Mouse (Mus musculus): ENCODE data around the gene Rnf6. TPM values are rescaled to one million over a fixed set of nuclear protein-coding genes. Genes with fewer than 3 reads are reported as not detected.

Rnf6 gene
- 22.7 TPM in 2 replicates for polyA plus RNA-seq (2014; fragmentation: Nextera tagmentation; extraction: Ambion mirVana)

DNA sequence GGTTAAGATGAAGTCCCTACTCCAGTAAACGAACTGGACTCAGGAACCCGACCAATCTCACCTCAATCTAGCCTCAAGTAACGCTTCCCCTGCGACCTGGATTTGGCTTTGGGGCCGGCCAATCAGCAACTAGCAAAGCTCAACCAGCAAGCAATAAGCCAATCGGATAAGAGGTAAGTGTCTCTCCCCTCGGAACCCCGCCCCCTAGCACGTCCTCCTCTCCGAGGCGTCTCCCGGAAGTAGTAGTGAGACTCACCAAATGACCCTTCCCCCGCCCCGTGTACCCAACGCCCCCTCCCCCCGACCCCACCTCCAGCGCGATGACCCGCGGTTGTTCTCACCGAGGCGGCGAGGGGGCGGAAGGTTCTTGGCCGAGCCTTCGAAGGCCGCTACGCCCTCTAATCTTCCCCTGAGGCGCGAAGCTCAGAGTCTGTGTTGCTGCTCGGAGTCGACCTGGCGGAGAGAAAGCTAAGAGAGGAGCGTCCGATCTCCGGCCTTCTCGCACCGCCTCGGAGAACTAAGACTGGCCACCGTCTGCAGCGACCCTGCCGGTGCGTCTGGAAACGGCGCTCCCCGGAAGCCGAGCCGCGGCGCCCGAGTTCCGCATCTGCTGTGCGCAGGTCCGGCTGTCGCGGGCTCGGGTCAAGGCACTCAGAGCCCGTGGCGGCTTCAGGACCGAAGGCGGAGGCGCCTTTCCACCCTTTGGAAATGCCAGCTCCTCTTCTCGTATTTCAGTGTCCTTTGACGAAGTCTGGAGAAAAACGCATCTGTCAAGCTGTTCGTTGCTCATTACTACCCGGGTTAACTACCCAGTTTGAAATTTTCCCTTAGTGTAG, at the start of gene Rnf6:
Gene Rnf6 (minus strand): TSS at position 677 of the 836 bp plus-strand sequence.
- DNase-seq (ENCODE audit: low spot score) (peak; percentile 93), ATAC-seq (ENCODE audit: insufficient read depth, low FRiP score, low TSS enrichment) (peak; percentile 100)
- Histone ChIP-seq H3K4me1 (ENCODE audit: control insufficient read depth, insufficient read depth, low read length) (no peaks in the 10 kb centered on the region; the same call in 1 of the 2 replicates), H3K9me3 (ENCODE audit: control insufficient read depth, low read length) (no peaks in the 10 kb centered on the region), H3K4me2 (ENCODE audit: low read depth) (peak within 1 kb of the TSS; percentile 67), H3K27me3 (ENCODE audit: control insufficient read depth, insufficient read depth, low read length) (no peaks in the 10 kb centered on the region), H3K36me3 (ENCODE audit: control insufficient read depth, insufficient read depth, low read length) (no peaks in the 10 kb centered on the region), H3K4me3 (ENCODE audit: low read depth, low read length) (peak within 1 kb of the TSS; percentile 53), H3K27ac (ENCODE audit: low read depth, low read length) (peak within 1 kb of the TSS; percentile 89), H3K9ac (ENCODE audit: low read length) (peak within 1 kb of the TSS; percentile 78)
- under 1% methylated on average over 66 of the region's 67 CpGs for WGBS

DNA sequence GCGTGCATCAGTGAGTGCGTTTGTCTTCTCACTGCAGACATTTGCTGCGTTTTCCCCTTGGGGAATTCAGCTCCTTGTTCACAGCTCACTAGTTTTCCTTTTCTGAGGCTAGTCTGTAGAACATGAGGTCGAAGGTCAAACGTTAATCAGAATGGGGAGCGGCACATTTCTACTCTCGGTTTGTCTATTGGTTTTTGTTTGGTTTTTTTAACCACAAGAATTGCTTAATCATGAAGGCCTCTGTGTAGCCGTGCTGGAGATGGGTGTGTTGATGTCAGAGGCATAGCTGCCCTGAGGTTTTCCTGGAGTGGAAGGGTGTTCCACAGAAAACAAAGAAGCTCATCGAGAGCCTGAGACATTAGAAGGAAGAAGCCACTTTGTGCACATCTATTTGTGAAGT, 49.2 kb upstream of the Rnf6 start:
- ATAC-seq (ENCODE audit: insufficient read depth, low FRiP score, low TSS enrichment): no peak
- no peak overlapping the region for H3K4me3 ChIP-seq (ENCODE audit: low read depth, low read length)
- H3K9ac ChIP-seq (ENCODE audit: low read length): no peak overlapping the region
- no peak overlapping the region for H3K4me2 ChIP-seq (ENCODE audit: low read depth)
- no peaks in the 10 kb centered on the region for H3K27me3 ChIP-seq (ENCODE audit: control insufficient read depth, insufficient read depth, low read length)
- H3K36me3 ChIP-seq (ENCODE audit: control insufficient read depth, insufficient read depth, low read length): no peaks in the 10 kb centered on the region
- H3K27ac ChIP-seq (ENCODE audit: low read depth, low read length): no peak overlapping the region
- WGBS: 85% methylated on average over 9 of the region's 9 CpGs
- H3K9me3 ChIP-seq (ENCODE audit: control insufficient read depth, low read length): no peaks in the 10 kb centered on the region
- H3K4me1 ChIP-seq (ENCODE audit: control insufficient read depth, insufficient read depth, low read length): no peaks in the 10 kb centered on the region
- DNase-seq (ENCODE audit: low spot score): no peak

DNA sequence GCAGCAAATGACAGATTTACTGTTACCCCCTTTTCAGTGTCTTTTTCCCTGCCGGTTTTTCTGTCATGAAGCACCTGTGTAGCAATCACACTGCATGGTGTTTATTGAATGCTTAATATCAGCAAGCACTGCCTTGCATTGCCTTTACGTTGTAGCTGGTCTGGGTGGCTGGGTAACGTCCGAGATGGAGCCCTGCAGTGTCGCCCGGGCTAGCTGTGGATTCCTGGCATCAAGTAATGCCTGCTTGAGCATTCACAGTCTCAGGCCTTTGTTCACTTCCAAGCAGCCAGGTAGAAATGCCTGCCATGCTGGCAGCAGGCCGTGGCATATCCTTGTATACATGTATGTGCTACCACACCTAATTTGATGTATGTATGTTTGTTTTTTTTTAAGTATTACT, 46.4 kb upstream of the Rnf6 start:
- H3K4me2 ChIP-seq (ENCODE audit: low read depth): no peak overlapping the region
- H3K27ac ChIP-seq (ENCODE audit: low read depth, low read length): no peak overlapping the region
- H3K4me1 ChIP-seq (ENCODE audit: control insufficient read depth, insufficient read depth, low read length): no peaks in the 10 kb centered on the region
- WGBS: 93% methylated on average over 7 of the region's 7 CpGs
- no peak overlapping the region for H3K4me3 ChIP-seq (ENCODE audit: low read depth, low read length)
- H3K27me3 ChIP-seq (ENCODE audit: control insufficient read depth, insufficient read depth, low read length): no peaks in the 10 kb centered on the region
- H3K9me3 ChIP-seq (ENCODE audit: control insufficient read depth, low read length): no peaks in the 10 kb centered on the region
- H3K36me3 ChIP-seq (ENCODE audit: control insufficient read depth, insufficient read depth, low read length): no peaks in the 10 kb centered on the region
- DNase-seq (ENCODE audit: low spot score) (no peak), ATAC-seq (ENCODE audit: insufficient read depth, low FRiP score, low TSS enrichment) (no peak)
- H3K9ac ChIP-seq (ENCODE audit: low read length): no peak overlapping the region

DNA sequence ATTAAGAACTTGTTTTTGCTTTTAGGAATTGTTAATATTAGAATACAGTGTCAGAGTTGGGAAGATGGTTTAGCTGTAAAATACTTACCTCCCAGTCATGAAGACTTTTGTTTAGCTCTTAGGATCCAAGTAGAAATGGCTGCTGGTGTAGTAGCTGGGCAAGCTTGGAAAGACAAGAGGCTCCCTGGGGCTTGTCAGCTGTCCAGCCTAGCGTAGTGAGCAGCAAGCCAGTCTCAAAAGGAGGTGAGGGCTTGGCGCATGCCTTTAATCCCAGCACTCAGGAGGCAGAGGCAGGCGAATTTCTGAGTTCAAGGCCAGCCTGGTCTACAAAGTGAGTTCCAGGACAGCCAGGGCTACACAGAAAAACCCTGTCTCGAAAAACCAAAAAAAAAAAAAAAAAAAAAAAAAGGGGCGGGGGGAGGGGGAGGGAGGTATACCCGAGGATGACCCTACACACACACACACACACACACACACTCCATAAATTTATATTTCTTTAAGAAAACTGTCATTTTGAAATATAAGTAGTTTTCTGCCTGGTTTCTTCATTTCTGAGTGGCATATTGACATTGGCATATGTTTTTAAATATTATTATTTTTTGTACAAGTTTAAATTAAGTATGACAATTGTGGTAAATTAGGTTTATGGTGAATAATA, 44.7 kb upstream of the Rnf6 start:
- ATAC-seq (ENCODE audit: insufficient read depth, low FRiP score, low TSS enrichment) (no peak), DNase-seq (ENCODE audit: low spot score) (no peak)
- Histone ChIP-seq H3K27me3 (ENCODE audit: control insufficient read depth, insufficient read depth, low read length) (no peaks in the 10 kb centered on the region), H3K4me3 (ENCODE audit: low read depth, low read length) (no peak overlapping the region), H3K27ac (ENCODE audit: low read depth, low read length) (no peak overlapping the region), H3K4me1 (ENCODE audit: control insufficient read depth, insufficient read depth, low read length) (no peaks in the 10 kb centered on the region), H3K9ac (ENCODE audit: low read length) (no peak overlapping the region), H3K9me3 (ENCODE audit: control insufficient read depth, low read length) (no peaks in the 10 kb centered on the region), H3K36me3 (ENCODE audit: control insufficient read depth, insufficient read depth, low read length) (no peaks in the 10 kb centered on the region), H3K4me2 (ENCODE audit: low read depth) (no peak overlapping the region)
- WGBS: 73% methylated on average over 6 of the region's 6 CpGs

DNA sequence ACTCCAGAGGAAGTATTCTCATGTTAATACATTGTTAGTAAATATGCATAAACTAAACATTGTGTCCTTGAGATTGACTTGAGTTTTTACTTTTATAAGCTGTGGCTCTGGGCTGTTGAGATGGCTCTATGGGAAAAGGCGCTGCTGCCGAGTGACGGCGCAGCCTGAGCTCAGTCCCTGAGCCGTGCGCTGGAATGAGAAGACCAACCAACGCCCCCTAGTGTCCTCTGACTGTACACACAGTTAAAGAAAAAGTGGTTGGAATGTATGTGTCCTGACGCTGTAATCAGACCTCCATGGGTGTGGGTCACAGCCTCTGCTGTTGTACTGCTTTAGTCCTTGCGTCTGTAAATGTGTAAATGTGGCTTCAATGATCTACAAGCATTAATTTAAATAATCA, 38.6 kb upstream of the Rnf6 start:
- Histone ChIP-seq H3K36me3 (ENCODE audit: control insufficient read depth, insufficient read depth, low read length) (0 out of 2 replicates have a peak, but pooled peaks cover 2% of the 10 kb centered on the region), H3K27ac (ENCODE audit: low read depth, low read length) (no peak overlapping the region), H3K4me1 (ENCODE audit: control insufficient read depth, insufficient read depth, low read length) (no peaks in the 10 kb centered on the region), H3K27me3 (ENCODE audit: control insufficient read depth, insufficient read depth, low read length) (no peaks in the 10 kb centered on the region), H3K4me3 (ENCODE audit: low read depth, low read length) (no peak overlapping the region), H3K4me2 (ENCODE audit: low read depth) (no peak overlapping the region), H3K9me3 (ENCODE audit: control insufficient read depth, low read length) (no peaks in the 10 kb centered on the region), H3K9ac (ENCODE audit: low read length) (no peak overlapping the region)
- 57% methylated on average over 9 of the region's 9 CpGs for WGBS
- DNase-seq (ENCODE audit: low spot score) (no peak), ATAC-seq (ENCODE audit: insufficient read depth, low FRiP score, low TSS enrichment) (no peak)

DNA sequence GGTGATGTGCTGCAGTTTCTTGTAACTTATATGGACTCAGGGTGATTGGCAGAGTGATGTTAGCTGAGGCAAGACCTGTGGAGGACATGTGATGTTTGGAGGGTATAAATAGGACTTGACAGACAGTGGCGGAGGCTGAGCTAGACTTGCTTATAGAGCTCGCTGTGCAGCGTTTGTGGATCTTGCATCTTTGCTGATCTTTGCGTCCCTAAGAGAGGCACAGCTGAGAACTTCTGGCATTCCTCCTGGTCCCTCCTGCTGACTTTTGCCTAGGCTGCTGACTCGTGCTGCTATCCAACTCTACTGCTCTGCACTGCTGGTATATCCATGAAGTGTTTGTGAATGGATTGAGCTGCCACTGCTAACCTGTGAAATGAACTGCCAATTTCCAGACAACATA, 32.3 kb upstream of the Rnf6 start:
- no peak overlapping the region for H3K4me2 ChIP-seq (ENCODE audit: low read depth)
- H3K4me1 ChIP-seq (ENCODE audit: control insufficient read depth, insufficient read depth, low read length): no peaks in the 10 kb centered on the region

DNA sequence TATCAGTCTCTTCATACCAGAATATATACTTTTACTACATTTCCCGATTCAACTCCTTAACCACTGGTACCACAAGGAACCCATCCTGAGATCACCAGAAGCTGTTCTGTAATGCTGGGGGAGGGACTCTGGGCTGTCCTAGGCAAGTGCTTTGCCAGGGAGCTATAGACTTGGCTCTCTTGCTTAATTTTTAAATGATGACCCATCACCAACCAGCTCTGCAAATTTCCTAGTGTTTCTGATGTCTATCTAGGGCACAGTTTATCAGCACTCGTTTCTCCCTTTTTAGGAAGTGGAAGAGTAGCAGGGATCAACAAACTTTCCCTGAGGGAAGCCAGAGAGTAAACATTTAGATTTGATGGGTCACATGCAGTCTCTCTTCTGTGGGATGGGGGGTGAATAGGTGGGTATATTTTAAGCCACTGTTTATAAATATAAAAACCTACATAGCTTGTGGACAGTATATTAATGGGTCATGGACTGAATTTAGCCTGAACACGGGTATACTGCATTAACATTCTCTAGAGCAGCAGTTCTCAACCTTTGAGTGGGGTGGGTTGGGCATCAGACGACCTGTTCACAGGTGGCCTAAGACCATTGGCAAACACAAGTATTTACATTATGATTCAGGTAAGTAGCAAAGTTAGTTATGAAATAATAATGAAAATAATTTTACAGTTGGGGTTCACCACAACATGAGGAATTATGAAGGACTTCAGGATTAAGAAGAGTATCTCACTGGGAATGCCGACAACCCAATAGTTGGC, 30.5 kb upstream of the Rnf6 start:
- 90% methylated on average over 5 of the region's 5 CpGs for WGBS
- Histone ChIP-seq H3K4me2 (ENCODE audit: low read depth) (no peak overlapping the region), H3K9me3 (ENCODE audit: control insufficient read depth, low read length) (no peaks in the 10 kb centered on the region), H3K9ac (ENCODE audit: low read length) (no peak overlapping the region), H3K36me3 (ENCODE audit: control insufficient read depth, insufficient read depth, low read length) (no peaks in the 10 kb centered on the region; the same call in 1 of the 2 replicates), H3K27ac (ENCODE audit: low read depth, low read length) (no peak overlapping the region), H3K4me3 (ENCODE audit: low read depth, low read length) (no peak overlapping the region), H3K4me1 (ENCODE audit: control insufficient read depth, insufficient read depth, low read length) (no peaks in the 10 kb centered on the region), H3K27me3 (ENCODE audit: control insufficient read depth, insufficient read depth, low read length) (no peaks in the 10 kb centered on the region)
- DNase-seq (ENCODE audit: low spot score): no peak
- ATAC-seq (ENCODE audit: insufficient read depth, low FRiP score, low TSS enrichment): no peak

More for the DNA sequence above, 32.3 kb upstream of the Rnf6 start:
- 83% methylated on average over 5 of the region's 5 CpGs for WGBS
- Histone ChIP-seq H3K36me3 (ENCODE audit: control insufficient read depth, insufficient read depth, low read length) (no peaks in the 10 kb centered on the region; the same call in 1 of the 2 replicates), H3K9ac (ENCODE audit: low read length) (no peak overlapping the region), H3K27ac (ENCODE audit: low read depth, low read length) (no peak overlapping the region), H3K9me3 (ENCODE audit: control insufficient read depth, low read length) (no peaks in the 10 kb centered on the region), H3K4me3 (ENCODE audit: low read depth, low read length) (no peak overlapping the region), H3K27me3 (ENCODE audit: control insufficient read depth, insufficient read depth, low read length) (no peaks in the 10 kb centered on the region)
- ATAC-seq (ENCODE audit: insufficient read depth, low FRiP score, low TSS enrichment): no peak
- DNase-seq (ENCODE audit: low spot score): no peak

DNA sequence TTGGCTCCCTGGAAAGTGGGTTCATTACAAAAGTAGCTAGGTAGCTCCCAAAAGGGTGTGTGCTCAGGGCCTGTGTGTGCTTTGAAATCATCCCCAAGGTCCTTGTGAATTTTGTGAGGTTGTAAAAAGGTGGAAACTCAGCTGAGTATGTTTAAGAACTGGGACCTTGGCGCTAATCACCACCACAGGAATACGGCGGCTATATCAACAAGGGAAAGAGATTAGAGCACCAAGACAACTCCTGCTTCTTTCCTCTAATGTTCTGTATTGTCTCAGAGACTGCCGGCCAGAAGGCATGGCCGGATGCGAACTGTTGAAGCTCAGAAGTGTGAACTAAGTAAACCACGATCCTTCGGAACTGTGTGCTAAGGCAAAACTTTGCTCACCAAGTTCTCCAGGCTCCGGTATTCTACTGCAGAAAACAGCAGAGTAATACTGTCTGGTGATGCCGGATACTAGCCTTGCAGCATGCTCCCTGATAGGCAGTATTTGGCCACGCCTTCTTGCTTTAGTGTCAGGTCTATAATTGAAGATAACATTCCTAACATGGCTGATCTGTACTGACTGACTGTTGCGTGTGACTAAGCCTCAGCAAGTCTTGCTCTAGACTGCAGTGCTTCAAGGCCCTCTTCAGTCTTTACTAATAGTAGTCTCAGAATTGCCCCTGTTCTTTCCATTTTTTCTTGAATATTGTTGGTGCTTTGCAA, 29.2 kb upstream of the Rnf6 start:
- Histone ChIP-seq H3K4me2 (ENCODE audit: low read depth) (no peak overlapping the region), H3K36me3 (ENCODE audit: control insufficient read depth, insufficient read depth, low read length) (no peaks in the 10 kb centered on the region; the same call in 1 of the 2 replicates)
- WGBS: 92% methylated on average over 12 of the region's 12 CpGs

More for the DNA sequence above, 29.2 kb upstream of the Rnf6 start:
- H3K27me3 ChIP-seq (ENCODE audit: control insufficient read depth, insufficient read depth, low read length): no peaks in the 10 kb centered on the region
- H3K27ac ChIP-seq (ENCODE audit: low read depth, low read length): no peak overlapping the region
- ATAC-seq (ENCODE audit: insufficient read depth, low FRiP score, low TSS enrichment) (no peak), DNase-seq (ENCODE audit: low spot score) (no peak)
- H3K9me3 ChIP-seq (ENCODE audit: control insufficient read depth, low read length): no peaks in the 10 kb centered on the region
- no peaks in the 10 kb centered on the region for H3K4me1 ChIP-seq (ENCODE audit: control insufficient read depth, insufficient read depth, low read length)
- H3K4me3 ChIP-seq (ENCODE audit: low read depth, low read length): no peak overlapping the region
- H3K9ac ChIP-seq (ENCODE audit: low read length): no peak overlapping the region
